Mouse (Mus musculus): ENCODE data around the gene Gm10352. TPM values are rescaled to one million over a fixed set of nuclear protein-coding genes. Genes with fewer than 3 reads are reported as not detected.

Gm10352 gene
- polyA plus RNA-seq (2015; fragmentation: Nextera tagmentation; extraction: Ambion mirVana): not detected in 2 replicates

GRCm38 (mm10) chrY:2900689-2901088 lies at the start of gene Gm10352:
Gm10352 (plus strand) TSS chrY:2900989.

GRCm38 (mm10) chrY:2932282-2932681 lies 31.5 kb downstream of the Gm10352 start, which contains the start of gene Gm29289:
Gm29289 (plus strand) TSS chrY:2932582.

Other genes starting within 250 kb of the Gm10352 start
- gene Sry, start 237.3 kb upstream of the Gm10352 start, polyA plus RNA-seq (2015; fragmentation: Nextera tagmentation; extraction: Ambion mirVana): not detected in 2 replicates
- not detected in 2 replicates for gene H2al2b, start 180.3 kb upstream of the Gm10352 start, polyA plus RNA-seq (2015; fragmentation: Nextera tagmentation; extraction: Ambion mirVana)
- not detected in 2 replicates for gene Gm4064, start 104.8 kb upstream of the Gm10352 start, polyA plus RNA-seq (2015; fragmentation: Nextera tagmentation; extraction: Ambion mirVana)
- not detected in 2 replicates for gene Rbmy, start 70.3 kb upstream of the Gm10352 start, polyA plus RNA-seq (2015; fragmentation: Nextera tagmentation; extraction: Ambion mirVana)
- not detected in 2 replicates for gene Gm10256, start 70.3 kb upstream of the Gm10352 start, polyA plus RNA-seq (2015; fragmentation: Nextera tagmentation; extraction: Ambion mirVana)
- not detected in 2 replicates for gene Gm29289, start 31.6 kb downstream of the Gm10352 start, polyA plus RNA-seq (2015; fragmentation: Nextera tagmentation; extraction: Ambion mirVana)